Mouse (Mus musculus) spleen, adult 2 months (tissue): Measurements from ENCODE around the gene Ccnb3.

Experiments
- CTCF ChIP-seq: fragments of 200-500 bp; IDR thresholded peaks from 2 replicates; pipeline ENCODE4 v1.5.1; 2011; ENCODE audit warnings: mild to moderate bottlenecking, inconsistent platforms; ENCODE audit not compliant: insufficient read depth, insufficient read length, insufficient replicate concordance; ENCODE audit errors: extremely low read depth
- POLR2A ChIP-seq: fragments of 200-500 bp; IDR thresholded peaks from 2 replicates; pipeline ENCODE4 v1.6.1; 2011; ENCODE audit warnings: low read depth, low read length, inconsistent platforms

DNA sequence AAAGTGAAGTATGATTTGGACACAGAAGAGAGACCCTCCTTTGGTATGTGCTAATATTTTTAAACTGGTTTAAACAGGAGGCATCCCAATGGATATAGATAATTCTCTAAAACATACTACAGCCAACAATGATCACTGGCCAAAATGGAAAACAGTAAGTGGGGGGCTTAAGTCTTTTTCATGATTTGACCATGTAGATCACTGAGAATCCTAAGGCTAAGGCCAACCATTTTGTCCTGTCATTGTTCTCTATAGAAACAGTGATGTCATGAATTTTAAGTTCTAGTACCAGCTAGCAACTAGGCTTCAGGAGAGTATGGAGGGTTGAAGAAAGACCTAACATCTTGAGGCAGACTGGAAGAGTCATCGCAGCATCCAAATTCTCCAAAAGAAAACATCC lies 25.8 kb upstream of the Ccnb3 start, which contains the start of gene Akap4:
- no peak for TF ChIP-seq POLR2A
- no peak for TF ChIP-seq CTCF
